Mouse (Mus musculus) olfactory bulb, adult 2 months (tissue): Measurements from ENCODE around the gene Taar9.

Experiments
- CTCF ChIP-seq: fragments of 200-500 bp; IDR thresholded peaks from 2 replicates; pipeline ENCODE4 v1.5.1; 2012; ENCODE audit warnings: low read depth, mild to moderate bottlenecking, low read length, moderate library complexity; ENCODE audit not compliant: insufficient read depth
- POLR2A ChIP-seq: fragments of 200-500 bp; IDR thresholded peaks from 2 replicates; pipeline ENCODE4 v1.6.1; 2012; ENCODE audit warnings: mild to moderate bottlenecking, low read depth, low read length, moderate library complexity; ENCODE audit not compliant: insufficient read depth

- TF ChIP-seq POLR2A, result no peak
- TF ChIP-seq CTCF, result no peak
Observed at GRCm38 (mm10) chr10:24142735-24143134, 33.4 kb upstream of the Taar9 start.
